Mouse (Mus musculus) thymus, postnatal 0 days (tissue): ENCODE measurements around the gene Ccdc155. TPM values are rescaled to one million over a fixed set of nuclear protein-coding genes. Genes with fewer than 3 reads are reported as not detected.

Experiments used
- DNase-seq: peaks from one replicate; pipeline ENCODE4 v3.0.0-alpha.2; 2015; ENCODE audit warnings: low spot score
- polyA plus RNA-seq: library from polyadenylated mRNA; unstranded; fragments of >200 nt; fragmentation: Nextera tagmentation; extraction: Ambion mirVana; gene quantifications from 2 replicates; pipeline ENCODE4 v1.2.1, GENCODE M21; 2015

The Ccdc155 gene
- polyA plus RNA-seq, 1 experiment from 2014 or later, result 0.20 TPM

DNA sequence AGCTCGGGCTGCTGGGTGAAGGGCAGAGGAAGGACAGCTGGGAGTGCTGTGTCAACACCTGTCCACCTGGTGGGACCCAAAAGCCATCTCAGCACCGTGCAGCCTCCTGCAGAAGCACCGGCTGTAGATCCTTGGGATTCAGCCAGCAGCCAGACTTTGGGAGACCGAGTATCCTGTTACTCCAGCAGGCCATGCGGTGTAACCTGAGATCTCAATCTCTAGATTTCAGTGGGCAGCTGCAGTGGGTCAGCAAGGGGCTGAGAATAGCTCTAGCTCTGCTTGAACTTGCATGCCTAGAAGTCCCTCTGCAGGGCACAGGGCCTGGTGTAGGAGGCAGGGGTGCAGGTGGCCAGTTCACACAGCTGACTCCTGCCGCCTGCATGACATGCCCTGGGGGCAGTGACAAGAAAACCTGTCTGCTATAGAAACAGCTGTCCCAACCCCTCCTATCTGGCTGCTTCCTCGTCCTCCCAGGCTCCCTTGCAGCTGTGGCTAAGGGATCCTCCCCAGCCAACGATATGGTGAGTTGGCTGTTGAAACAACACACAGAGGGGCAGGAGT lies 12.8 kb downstream of the Ccdc155 start:
- no peak for DNase-seq

DNA sequence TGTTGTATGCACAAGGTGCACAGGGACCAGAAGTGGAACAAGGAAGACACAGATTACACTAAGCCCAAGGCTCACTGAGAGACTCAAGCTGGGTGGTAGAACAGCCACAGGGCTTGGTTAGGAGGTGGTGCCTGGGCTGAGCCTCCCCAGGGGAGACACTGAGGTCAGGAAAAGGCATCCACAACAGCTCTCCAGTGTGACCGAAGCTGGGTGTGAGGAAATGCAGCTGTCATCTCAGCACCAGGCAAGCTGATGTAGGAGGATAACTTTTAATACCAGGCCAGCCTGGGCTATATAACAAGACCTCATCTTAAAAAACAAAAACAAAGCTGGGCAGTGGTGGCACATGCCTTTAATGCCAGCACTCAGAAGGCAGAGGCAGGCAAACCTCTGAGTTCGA lies 13.5 kb downstream of the Ccdc155 start:
- DNase-seq, result no peak

GRCm38 (mm10) chr7:45190186-45190585 lies 14.5 kb downstream of the Ccdc155 start:
- DNase-seq, result no peak

DNA sequence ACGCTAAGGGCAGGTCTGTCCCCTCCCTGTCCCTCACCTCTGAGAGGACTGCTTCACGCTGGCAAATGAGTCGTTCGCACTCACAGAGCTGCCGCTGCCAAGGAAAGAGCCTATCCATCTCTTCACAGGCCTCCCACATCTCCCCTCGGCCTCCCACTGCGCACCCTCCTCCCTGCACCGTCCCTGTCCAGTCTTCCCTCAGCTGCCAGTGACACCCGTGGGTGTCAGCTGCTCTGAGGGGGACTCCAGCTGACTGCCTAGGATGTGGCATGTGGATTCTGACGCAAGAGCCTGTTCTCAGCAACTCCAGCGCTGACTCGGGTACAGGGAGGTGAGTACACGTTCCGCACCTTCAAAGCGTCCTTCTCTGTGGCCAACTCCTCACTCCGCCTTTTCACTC lies 15.1 kb downstream of the Ccdc155 start:
- no peak for DNase-seq

DNA sequence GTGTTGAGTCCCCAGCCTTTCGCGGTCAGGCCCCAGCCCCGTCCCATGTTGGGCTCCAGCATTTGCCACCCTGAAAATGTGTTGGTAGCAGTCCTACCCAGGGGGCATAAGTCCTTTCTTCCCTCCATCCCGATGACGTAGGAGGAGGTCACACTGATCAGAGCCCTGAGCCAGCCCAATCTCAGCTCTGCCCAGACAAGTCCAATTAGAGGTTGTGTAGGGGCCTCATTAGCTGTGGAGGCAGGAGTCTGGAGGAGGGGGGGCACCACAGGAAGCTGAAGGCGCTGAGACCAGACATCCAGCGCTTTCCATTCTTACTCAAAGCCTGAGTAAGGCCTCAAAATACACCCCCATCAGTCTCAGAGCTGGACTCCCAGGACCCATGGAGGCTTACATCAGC lies 18.8 kb downstream of the Ccdc155 start:
- DNase-seq, result no peak

DNA sequence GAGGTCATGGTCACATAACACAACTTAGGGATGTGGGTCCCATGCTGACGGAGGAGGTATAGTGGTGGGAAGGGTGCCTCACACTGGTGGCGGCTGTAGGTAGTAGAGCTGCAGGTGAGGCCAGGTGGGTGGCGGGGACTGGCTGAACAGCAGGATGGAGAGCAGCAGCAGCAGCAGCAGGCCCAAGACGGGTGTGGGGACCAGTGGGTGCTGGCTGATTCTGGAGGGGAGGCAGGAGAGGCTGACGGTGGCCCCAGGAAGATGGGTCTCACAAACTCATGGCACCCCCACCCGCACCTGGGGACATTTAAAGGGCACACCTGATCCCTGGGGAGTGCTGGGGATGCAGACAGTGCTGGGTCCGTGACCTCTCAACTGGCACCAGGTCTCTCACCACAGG lies 21.0 kb downstream of the Ccdc155 start:
- no peak for DNase-seq

GRCm38 (mm10) chr7:45182606-45183005 lies 22.1 kb downstream of the Ccdc155 start:
- no peak for DNase-seq

DNA sequence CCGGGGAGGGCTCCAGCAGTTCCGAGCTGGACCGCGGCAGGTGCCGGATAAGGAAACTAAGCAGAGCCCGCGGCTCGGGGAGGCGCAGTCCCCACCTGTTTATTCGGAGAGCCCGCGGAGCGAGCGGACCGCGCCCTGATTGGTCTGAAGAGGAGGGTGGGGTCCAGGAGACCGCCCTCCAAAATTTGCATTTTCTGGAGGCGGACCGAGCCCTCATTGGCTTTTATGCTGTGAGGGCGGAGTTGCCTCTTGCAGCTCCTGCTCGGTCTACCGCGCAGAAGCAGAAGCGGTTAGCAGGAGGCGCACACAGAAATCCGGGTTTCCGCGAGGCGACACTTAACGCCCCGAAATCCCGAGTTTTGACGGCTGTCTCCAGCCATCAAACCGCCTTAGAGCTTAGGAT lies 22.5 kb downstream of the Ccdc155 start:
- DNase-seq, result peak; percentile 93

GRCm38 (mm10) chr7:45181540-45181939 lies 23.2 kb downstream of the Ccdc155 start:
- DNase-seq, result no peak

- DNase-seq, result no peak
Measured at GRCm38 (mm10) chr7:45180896-45181477, 23.7 kb downstream of the Ccdc155 start, which contains the start of gene Pth2. Gene Pth2, plus strand, starts transcription at chr7:45180995.

GRCm38 (mm10) chr7:45179469-45179868 lies 25.2 kb downstream of the Ccdc155 start, which contains the start of gene Gfy:
Gene Gfy, minus strand, starts transcription at chr7:45179569.
- no peak for DNase-seq

GRCm38 (mm10) chr7:45178550-45178949 lies 26.1 kb downstream of the Ccdc155 start:
- no peak for DNase-seq

DNA sequence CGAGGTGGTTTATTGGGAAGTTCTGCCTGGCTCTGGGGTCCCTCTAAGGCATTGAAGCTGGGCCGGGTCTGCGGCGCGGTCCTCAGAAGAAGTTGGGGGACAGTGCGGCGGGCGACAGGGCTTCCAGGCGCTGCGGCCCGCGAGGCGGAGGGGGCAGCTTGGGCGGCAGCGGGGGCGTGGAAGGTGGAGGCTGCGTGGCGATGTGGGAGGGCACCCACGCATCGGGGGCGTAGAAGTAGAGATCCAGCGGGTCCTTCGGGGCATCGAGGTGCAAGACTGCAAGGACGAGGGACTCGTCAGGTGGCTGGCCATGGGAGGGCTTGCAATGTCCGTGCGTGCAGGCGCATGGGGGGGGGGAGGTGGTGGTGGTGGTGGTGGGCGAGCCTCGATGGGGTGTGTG lies 28.3 kb downstream of the Ccdc155 start:
- no peak for DNase-seq

- no peak for DNase-seq
Measured at GRCm38 (mm10) chr7:45175929-45176328, 28.8 kb downstream of the Ccdc155 start.

DNA sequence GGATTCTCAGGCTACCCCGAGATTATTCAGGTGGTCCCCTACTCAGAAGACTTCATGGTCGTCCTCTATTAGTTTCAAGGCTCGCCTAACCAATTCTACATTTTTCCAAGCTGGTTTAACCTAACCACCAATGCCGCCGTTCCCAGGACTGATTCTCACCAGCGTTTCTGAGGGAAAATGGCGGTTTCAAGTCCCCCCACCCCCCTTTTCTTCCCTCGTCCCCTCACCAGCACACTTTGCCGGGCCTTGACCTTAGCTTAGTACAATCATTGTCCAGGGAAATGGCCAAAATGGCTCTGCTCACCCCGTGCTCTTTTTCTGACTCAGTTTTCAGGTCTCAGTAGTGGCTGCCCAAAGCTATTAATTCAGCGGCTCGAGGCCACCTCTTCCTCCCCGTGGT lies 29.3 kb downstream of the Ccdc155 start:
- DNase-seq, result no peak

DNA sequence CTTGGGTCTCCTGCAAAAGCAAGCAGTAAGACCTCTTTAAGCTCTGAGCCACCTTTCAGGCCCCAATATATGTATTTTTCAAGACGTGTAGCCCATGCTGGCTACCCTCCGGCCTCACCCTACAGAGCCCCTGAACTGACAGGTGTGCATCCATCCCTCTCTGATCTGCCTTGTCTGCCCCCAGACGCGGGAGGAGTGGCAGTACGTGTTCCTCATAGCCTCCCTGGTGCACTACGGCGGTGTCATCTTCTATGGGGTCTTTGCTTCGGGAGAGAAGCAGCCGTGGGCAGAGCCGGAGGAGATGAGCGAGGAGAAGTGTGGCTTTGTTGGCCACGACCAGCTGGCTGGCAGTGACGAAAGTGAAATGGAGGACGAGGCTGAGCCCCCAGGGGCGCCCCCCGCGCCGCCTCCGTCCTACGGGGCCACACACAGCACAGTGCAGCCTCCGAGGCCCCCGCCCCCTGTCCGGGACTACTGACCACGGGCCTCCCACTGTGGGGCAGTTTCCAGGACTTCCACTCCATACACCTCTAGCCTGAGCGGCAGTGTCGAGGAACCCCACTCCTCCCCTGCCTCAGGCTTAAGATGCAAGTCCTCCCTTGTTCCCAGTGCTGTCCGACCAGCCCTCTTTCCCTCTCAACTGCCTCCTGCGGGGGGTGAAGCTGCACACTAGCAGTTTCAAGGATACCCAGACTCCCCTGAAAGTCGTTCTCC lies 30.0 kb downstream of the Ccdc155 start:
- no peak for DNase-seq

DNA sequence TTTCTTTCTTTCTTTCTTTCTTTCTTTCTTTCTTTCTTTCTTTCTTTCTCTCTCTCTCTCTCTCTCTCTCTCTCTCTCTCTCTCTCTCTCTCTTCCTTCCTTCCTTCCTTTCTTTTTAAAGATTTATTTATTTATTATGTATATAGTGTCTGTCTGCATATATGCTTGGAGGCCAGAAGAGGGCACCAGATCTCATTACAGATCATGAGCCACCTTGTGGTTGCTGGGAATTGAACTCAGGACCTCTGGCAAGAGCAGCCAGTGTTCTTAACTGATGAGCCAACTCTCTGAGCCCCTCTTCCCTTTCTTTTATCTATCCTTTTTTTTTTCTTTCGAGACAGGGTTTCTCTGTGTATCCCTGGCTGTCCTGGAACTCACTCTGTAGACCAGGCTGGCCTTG lies 30.9 kb downstream of the Ccdc155 start:
- DNase-seq, result peak; percentile 54

GRCm38 (mm10) chr7:45172974-45173373 lies 31.7 kb downstream of the Ccdc155 start:
- peak; percentile 34 for DNase-seq

- DNase-seq, result no peak
Measured at GRCm38 (mm10) chr7:45169495-45169894, 35.2 kb downstream of the Ccdc155 start.

DNA sequence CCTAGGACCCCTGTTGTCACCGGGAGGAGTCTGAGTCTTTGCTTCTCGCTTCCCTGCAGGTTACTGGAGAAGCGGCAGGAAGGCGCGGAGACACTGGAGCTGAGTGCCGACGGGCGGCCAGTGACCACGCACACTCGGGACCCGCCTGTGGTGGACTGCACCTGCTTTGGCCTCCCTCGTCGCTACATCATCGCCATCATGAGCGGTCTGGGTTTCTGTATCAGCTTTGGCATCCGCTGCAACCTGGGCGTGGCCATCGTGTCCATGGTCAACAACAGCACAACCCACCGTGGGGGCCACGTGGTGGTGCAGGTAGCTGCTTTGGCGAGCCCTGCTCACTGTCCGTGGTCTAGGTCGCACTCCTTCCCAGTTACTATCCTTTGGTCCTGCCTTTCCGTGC lies 36.0 kb downstream of the Ccdc155 start:
- DNase-seq, result no peak

DNA sequence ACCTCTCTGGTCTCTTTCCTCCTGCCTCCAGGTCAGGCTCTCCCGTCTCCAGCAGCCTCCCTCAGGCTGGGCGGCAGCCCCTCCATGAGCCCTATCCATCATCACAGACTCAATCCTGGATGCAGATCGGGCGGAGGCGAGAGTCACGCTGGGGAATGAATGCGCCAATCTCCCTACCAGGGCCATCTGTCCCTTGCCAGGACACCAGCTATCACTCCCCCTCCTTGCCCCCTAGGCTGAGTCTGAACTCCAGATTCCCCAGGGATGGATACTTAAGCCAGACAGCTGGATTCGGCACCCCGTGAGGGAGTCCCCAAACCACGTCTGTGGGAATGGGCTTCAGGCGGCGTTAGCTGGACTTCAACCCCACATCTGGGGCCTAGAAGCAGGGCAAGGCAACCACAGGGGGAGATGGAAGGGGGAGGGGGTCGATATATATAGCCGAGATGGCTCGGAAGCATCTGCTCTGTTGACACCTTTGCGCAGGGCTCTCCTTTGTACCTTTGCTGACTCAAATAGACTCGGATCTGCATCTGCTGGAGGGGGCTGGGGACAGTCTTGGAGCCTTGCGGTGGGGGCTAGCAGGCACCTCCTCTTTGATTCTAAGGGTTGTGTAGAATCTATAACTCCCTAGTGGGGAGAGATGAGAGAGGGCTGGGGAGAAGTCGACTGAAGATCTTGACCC lies 36.8 kb downstream of the Ccdc155 start:
- no peak for DNase-seq

DNA sequence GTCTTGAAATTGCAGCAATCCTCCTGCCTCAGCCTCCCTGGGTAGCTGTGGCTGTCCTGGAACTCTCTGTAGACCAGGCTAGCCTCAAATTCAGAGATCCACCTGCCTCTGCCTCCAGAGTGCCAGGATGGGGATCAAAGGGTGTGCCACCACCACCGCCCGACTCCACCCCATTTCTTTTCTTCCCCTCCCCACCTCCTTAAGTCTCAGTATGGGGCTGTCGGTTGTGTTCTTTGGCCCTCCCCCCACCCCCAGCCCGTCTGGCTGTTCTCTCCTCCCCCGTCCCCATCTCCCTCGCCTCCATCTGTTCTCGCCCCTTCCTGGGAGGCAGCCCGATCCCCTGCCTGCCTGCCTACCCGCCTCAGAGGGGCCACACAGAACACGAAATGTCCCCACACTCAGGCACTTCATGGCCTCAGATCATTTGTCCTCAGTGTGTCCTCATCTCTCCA lies 37.7 kb downstream of the Ccdc155 start:
- no peak for DNase-seq
